8 mouse cellular contexts compared by ENCODE assay signal in genomic region chr1:92910239-92910885, GRCm38 (mm10). TPM values are rescaled to one million over a fixed set of nuclear protein-coding genes. Genes with fewer than 3 reads are reported as not detected.
DNase-seq lines count a peak whose midpoint lies in the region; ATAC-seq and TF ChIP-seq lines count a peak whose summit lies in the region.

Rnpepl1 (plus strand) TSS chr1:92910783.

- intact Hi-C loops in heart, adult 2 months (cut with DNase I): no loop called here

- peaks cover 19% of the 10 kb centered on the region for H3K36me3 ChIP-seq in embryonic facial prominence, embryonic 13.5 days
- H3K36me3 ChIP-seq in heart, adult 2 months (ENCODE audit: control insufficient read depth, insufficient read depth, low read length): no peaks in the 10 kb centered on the region
- no peaks in the 10 kb centered on the region for H3K36me3 ChIP-seq in kidney, adult 2 months (ENCODE audit: control insufficient read depth, insufficient read depth, low read length)
- H3K36me3 ChIP-seq in limb, embryonic 13.5 days: peaks cover 16% of the 10 kb centered on the region
- H3K36me3 ChIP-seq in midbrain, embryonic 14.5 days (ENCODE audit: control insufficient read depth, insufficient read depth, low read length): peaks cover 16% of the 10 kb centered on the region

- H3K9ac ChIP-seq in embryonic facial prominence, embryonic 13.5 days: peak within 1 kb of the TSS; percentile 91
- H3K9ac ChIP-seq in heart, adult 2 months (ENCODE audit: low read depth, low read length): peak within 1 kb of the TSS; percentile 92
- peak within 1 kb of the TSS; percentile 83 for H3K9ac ChIP-seq in limb, embryonic 13.5 days
- peak within 1 kb of the TSS; percentile 97 for H3K9ac ChIP-seq in midbrain, embryonic 14.5 days (replicated peaks; ENCODE audit: low read length)

- 1% methylated on average over 36 of the region's 57 CpGs for WGBS in embryonic facial prominence, embryonic 13.5 days
- WGBS in heart, adult 2 months: 1% methylated on average over 52 of the region's 57 CpGs
- 1% methylated on average over 48 of the region's 57 CpGs for WGBS in kidney, adult 2 months
- WGBS in limb, embryonic 13.5 days: under 1% methylated on average over 41 of the region's 57 CpGs
- WGBS in midbrain, embryonic 14.5 days: under 1% methylated on average over 44 of the region's 57 CpGs

- TF ChIP-seq POLR2A in heart, adult 2 months (IDR thresholded peaks at IDR 0.05; ENCODE audit: insufficient read depth, low read depth, low read length): peak; percentile 61
- TF ChIP-seq POLR2A in kidney, adult 2 months (IDR thresholded peaks at IDR 0.05; ENCODE audit: low read depth, low read length): peak; percentile 12

- peak; percentile 73 for TF ChIP-seq CTCF in heart, adult 2 months (IDR thresholded peaks at IDR 0.05)
- peak; percentile 58 for TF ChIP-seq CTCF in kidney, adult 2 months (conservative IDR thresholded peaks at IDR 0.05; ENCODE audit: insufficient read depth, insufficient read length, low read depth, low read length)

- peak; percentile 73 for ATAC-seq in embryonic facial prominence, embryonic 13.5 days (ENCODE audit: insufficient number of reproducible peaks, insufficient read depth, low FRiP score, low TSS enrichment, low read depth)
- peak; percentile 60; the same call in 1 of the 2 replicates for ATAC-seq in limb, embryonic 13.5 days (ENCODE audit: low FRiP score, low read depth)
- ATAC-seq in midbrain, embryonic 14.5 days (ENCODE audit: low FRiP score, low TSS enrichment): peak; percentile 80

- peaks cover 38% of the 10 kb centered on the region for H3K4me1 ChIP-seq in embryonic facial prominence, embryonic 13.5 days
- peaks cover 18% of the 10 kb centered on the region for H3K4me1 ChIP-seq in heart, adult 2 months (ENCODE audit: control insufficient read depth, insufficient read depth, low read length)
- peaks cover 26% of the 10 kb centered on the region for H3K4me1 ChIP-seq in kidney, adult 2 months (ENCODE audit: control insufficient read depth, insufficient read depth, low read length)
- peaks cover 47% of the 10 kb centered on the region for H3K4me1 ChIP-seq in limb, embryonic 13.5 days
- peaks cover 36% of the 10 kb centered on the region for H3K4me1 ChIP-seq in midbrain, embryonic 14.5 days (ENCODE audit: control insufficient read depth, insufficient read depth, low read length)

- peak within 1 kb of the TSS; percentile 83 for H3K27ac ChIP-seq in embryonic facial prominence, embryonic 13.5 days
- peak within 1 kb of the TSS; percentile 78 for H3K27ac ChIP-seq in heart, adult 2 months
- H3K27ac ChIP-seq in kidney, adult 2 months (ENCODE audit: insufficient read depth, low read depth, low read length): peak within 1 kb of the TSS; percentile 49
- peak within 1 kb of the TSS; percentile 92 for H3K27ac ChIP-seq in limb, embryonic 13.5 days
- peak within 1 kb of the TSS; percentile 95 for H3K27ac ChIP-seq in midbrain, embryonic 14.5 days (replicated peaks; ENCODE audit: low read depth, low read length)

- peak; percentile 59 for DNase-seq in 416B (ENCODE audit: low read depth)
- DNase-seq in adrenal gland, postnatal 14 days: peak; percentile 88
- peak; percentile 88 to 90 for DNase-seq in heart, adult 2 months
- DNase-seq in kidney, adult 2 months: peak; percentile 87
- peak; percentile 93 for DNase-seq in midbrain, embryonic 14.5 days
- DNase-seq in spleen, adult 12 weeks (ENCODE audit: low spot score): peak; percentile 68

- no peaks in the 10 kb centered on the region for H3K79me2 ChIP-seq in heart, adult 2 months (replicated peaks; ENCODE audit: control insufficient read depth, insufficient read depth, low read length)

- H3K4me3 ChIP-seq in embryonic facial prominence, embryonic 13.5 days: peak within 1 kb of the TSS; percentile 84
- peak within 1 kb of the TSS; percentile 96 for H3K4me3 ChIP-seq in heart, adult 2 months
- peak within 1 kb of the TSS; percentile 47 for H3K4me3 ChIP-seq in kidney, adult 2 months (ENCODE audit: insufficient read depth, low read depth, low read length)
- peak within 1 kb of the TSS; percentile 82 for H3K4me3 ChIP-seq in limb, embryonic 13.5 days
- peak within 1 kb of the TSS; percentile 78 for H3K4me3 ChIP-seq in midbrain, embryonic 14.5 days (replicated peaks; ENCODE audit: low read depth, low read length)

- TF ChIP-seq EP300 in heart, adult 2 months (IDR thresholded peaks at IDR 0.05; ENCODE audit: insufficient read depth, low read depth, low read length): 0 out of 2 replicates have a peak, but pooled peaks have one; percentile 41

- peak within 1 kb of the TSS; percentile 96 for H3K4me2 ChIP-seq in embryonic facial prominence, embryonic 13.5 days
- H3K4me2 ChIP-seq in limb, embryonic 13.5 days (replicated peaks): peak within 1 kb of the TSS; percentile 96
- H3K4me2 ChIP-seq in midbrain, embryonic 14.5 days (ENCODE audit: low read length): peak within 1 kb of the TSS; percentile 94

- H3K9me3 ChIP-seq in embryonic facial prominence, embryonic 13.5 days: no peaks in the 10 kb centered on the region
- no peaks in the 10 kb centered on the region for H3K9me3 ChIP-seq in limb, embryonic 13.5 days
- H3K9me3 ChIP-seq in midbrain, embryonic 14.5 days (ENCODE audit: control insufficient read depth, low read length): no peaks in the 10 kb centered on the region

- peaks cover 11% of the 10 kb centered on the region; the same call in 1 of the 2 replicates for H3K27me3 ChIP-seq in embryonic facial prominence, embryonic 13.5 days
- H3K27me3 ChIP-seq in heart, adult 2 months (ENCODE audit: control insufficient read depth, insufficient read depth, low read length): no peaks in the 10 kb centered on the region
- H3K27me3 ChIP-seq in kidney, adult 2 months (replicated peaks; ENCODE audit: control insufficient read depth, insufficient read depth, low read length): no peaks in the 10 kb centered on the region
- 0 out of 2 replicates have a peak, but pooled peaks cover 2% of the 10 kb centered on the region for H3K27me3 ChIP-seq in limb, embryonic 13.5 days
- H3K27me3 ChIP-seq in midbrain, embryonic 14.5 days (ENCODE audit: control insufficient read depth, insufficient read depth, low read length): 0 out of 2 replicates have a peak, but pooled peaks cover 5% of the 10 kb centered on the region

RNA-seq across cellular contexts. Expression of gene Rnpepl1, which starts in this region (rescaled TPM):
- total RNA-seq in adrenal gland, postnatal 14 days (2021): 69.4 and 74.6 TPM in 2 replicates
- polyA plus RNA-seq in embryonic facial prominence, embryonic 13.5 days (2015; fragmentation: Nextera tagmentation; extraction: Ambion mirVana): 29.4 and 30.0 TPM in 2 replicates
- total RNA-seq in heart, adult 2 months (2021): 10 to 100 TPM; 66.1 to 78.3 TPM
- polyA plus RNA-seq in heart, adult 2 months (2012; rRNA removed): 89.8 and 107 TPM in 2 replicates
- 161 and 199 TPM in 2 replicates for polyA plus RNA-seq in kidney, adult 2 months (2012; rRNA removed)
- 33.3 and 33.4 TPM in 2 replicates for polyA plus RNA-seq in limb, embryonic 13.5 days (2015; fragmentation: Nextera tagmentation; extraction: Ambion mirVana)
- 26.8 and 34.9 TPM in 2 replicates for polyA plus RNA-seq in midbrain, embryonic 14.5 days (2014; fragmentation: Nextera tagmentation; extraction: Ambion mirVana)

Comparison
In these comparisons a context has a peak if more than half of its experiments do, and no peak if none do; other contexts are left out.
1. Peak in every context shown above with its lines: DNase-seq, ATAC-seq, H3K4me3 ChIP-seq and H3K27ac ChIP-seq.